Mouse (Mus musculus) left cerebral cortex, adult 18-20 months (tissue): ENCODE data around the gene Dgcr2. TPM values are rescaled to one million over a fixed set of nuclear protein-coding genes. Genes with fewer than 3 reads are reported as not detected.

Experiments
- DNase-seq, 2 experiments: peaks; one replicate each; pipeline ENCODE4 v3.0.0; 2021 to 2022; ENCODE audit warnings: low spot score in 2 of 2, mixed read lengths in 1 of 2
- total RNA-seq, 2 experiments: library from RNA; stranded (reverse); gene quantifications; 2 replicates each; pipeline ENCODE4 v1.2.3; 2021

Gene Dgcr2
- total RNA-seq, 2 experiments from 2014 or later: 99.4 to 102 TPM

DNA sequence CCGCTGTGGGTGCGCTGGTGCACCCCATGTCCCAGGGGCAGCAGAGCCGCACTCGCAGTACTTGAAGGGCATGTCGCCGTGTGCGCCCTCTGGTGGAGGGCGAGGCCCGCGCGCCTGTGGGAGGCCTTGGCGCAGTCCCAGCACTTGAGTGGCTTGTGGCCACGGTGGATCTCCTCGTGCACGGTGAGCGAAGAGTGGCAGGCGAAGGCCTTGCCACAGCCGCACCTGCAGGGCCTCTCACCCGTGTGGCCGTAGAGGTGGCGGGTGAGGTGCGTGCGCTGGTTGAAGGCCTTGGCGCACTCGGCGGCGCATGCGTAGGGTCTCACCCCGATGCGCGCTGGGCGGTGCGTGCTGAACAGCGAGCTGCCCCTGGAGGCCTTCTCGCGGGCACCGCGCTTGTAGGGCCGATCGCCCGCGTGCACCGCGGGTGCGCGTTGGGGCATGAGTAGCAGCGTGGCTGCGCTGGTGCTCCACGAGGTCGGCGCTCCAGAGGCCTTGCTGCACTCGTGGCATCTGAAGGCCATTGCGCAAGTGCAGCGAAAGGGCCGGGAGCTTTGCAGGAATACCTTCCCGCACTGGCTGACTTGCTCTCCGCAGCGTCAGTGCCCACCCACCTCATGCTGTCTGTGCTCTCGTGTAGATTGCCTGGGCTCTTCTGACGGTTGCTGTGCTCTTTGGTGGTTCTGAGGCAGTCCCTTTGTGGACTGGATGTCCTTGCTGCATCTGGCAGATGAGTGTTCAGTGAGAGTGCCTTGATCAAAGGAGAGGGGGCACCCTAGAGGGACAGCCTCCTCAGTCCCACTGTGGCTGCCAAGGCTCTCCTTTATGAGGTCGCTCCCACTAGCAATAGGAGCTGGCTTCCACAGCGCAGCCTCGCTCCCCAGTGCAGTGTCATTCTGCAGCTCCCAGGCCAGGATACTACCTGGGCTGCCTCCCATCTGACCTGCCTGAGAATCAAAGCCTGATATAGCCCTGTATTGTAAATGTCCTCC is 82.7 kb downstream of the Dgcr2 start:
- DNase-seq: peak; percentile 43 to 55

DNA sequence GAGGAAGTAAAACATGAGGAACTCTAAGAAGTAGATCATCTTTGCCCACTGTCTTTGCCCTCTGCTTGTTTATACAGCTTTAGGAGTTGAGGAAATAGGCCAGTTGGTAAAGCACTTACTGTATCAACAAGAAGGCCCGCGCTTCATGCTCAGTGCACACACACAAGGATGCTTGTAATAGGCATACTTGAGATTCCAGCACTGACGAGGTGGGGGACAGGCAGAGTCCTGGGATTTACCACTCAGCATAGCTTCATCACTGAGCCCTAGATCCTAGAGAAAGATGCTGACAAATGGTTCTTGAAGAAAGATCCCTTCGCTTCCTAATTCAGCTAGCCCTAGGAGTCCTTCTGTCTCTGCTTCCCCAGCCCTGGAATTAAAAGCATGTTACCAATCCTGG is 85.2 kb downstream of the Dgcr2 start:
- DNase-seq: no peak

DNA sequence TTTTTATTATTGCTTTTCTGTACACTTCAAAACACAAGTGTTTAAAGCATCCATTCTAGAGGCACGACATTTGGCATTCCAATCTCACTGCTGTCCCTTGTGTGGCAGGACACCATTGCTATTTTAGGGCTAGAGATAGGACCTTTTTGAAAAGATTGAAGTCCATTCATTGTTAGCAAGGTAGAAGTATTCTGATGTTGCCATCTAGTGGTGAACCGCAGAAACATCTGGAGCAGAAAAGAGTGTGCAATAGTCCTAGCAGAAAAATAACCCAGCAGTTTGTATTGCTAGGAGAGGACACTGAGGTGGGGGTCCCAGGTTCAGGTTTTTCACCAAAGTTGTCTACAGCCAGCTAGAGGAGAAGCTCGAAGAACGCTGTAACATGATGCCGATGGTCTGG is 86.2 kb downstream of the Dgcr2 start:
- DNase-seq: no peak

DNA sequence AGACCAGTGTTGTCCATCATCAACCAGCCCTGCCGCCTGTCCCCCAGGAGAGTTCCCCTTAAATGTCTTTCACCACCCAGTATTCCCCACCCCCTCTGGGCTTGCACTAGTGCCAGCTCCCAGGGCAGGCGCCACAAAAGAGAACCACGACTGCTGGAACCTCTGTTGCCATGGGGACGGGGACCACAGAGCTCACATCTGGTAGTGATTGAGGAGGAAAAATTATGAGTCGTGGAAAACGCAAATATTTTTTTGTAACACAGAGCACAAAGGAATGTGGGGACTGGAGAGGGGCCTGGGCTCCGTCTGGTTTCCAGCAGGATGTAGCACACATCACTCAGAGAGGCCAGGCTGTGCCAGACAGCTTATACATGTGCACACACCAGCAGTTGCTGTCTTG is 88.7 kb downstream of the Dgcr2 start:
- no peak for DNase-seq

DNA sequence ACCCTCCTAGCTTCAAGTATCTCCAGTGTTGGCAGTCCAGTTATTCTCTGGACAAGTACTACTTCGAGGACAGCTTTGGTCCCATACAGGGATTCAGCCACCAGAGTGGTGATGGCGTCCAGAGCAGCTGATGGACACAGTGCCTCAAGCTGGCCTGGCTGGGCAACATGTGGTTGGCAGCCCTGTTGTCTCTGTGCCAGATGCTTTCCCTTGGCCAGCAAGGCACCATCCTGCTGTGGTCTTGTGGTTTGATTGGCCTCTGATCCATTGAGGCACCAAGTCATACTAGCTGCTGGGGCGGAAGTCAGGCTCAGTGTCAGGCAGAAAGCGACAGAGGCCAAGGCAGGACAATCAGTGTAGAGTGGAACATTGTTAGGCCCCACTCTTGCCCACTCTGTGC is 89.2 kb downstream of the Dgcr2 start:
- no peak for DNase-seq

DNA sequence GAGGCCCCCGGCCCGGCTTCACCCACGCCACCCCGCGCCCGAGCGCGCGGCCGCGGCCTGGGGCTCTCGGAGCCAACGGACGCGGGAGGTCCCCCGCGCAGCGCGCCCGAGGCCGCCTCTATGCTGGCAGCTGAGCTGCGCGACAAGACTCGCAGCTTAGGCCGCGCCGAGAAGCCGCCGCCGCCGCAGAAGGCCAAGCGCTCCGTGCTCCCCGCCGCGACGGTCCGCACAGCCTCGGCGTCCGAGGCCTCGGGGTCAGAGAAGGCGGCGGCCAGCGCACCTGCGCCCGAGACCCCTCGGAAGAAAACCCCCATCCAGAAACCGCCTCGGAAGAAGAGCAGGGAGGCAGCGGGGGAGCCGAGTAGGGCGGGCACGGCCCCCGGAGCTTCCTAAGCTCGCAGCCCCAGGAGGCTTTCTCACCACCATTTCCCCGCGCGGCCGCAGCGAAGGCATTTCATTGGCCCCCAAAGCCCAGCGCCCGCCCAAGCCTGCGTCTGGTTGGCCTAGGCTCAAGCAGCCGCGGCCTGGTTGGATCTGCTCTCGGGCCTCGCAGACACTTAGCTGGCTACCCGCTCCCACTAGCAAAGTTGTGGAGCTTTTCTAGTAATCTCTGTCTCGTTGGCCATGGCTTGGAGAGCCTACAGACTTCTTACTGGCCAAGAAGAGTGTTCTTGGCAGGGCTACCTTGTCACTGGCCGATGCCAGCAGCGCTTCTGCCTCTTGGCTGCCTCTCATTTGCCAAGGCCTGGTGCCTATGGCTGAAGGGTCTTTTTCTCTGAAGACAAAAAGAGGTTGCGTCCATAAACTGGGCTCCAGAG is 91.0 kb downstream of the Dgcr2 start:
- peak; percentile 82 to 90 for DNase-seq

DNA sequence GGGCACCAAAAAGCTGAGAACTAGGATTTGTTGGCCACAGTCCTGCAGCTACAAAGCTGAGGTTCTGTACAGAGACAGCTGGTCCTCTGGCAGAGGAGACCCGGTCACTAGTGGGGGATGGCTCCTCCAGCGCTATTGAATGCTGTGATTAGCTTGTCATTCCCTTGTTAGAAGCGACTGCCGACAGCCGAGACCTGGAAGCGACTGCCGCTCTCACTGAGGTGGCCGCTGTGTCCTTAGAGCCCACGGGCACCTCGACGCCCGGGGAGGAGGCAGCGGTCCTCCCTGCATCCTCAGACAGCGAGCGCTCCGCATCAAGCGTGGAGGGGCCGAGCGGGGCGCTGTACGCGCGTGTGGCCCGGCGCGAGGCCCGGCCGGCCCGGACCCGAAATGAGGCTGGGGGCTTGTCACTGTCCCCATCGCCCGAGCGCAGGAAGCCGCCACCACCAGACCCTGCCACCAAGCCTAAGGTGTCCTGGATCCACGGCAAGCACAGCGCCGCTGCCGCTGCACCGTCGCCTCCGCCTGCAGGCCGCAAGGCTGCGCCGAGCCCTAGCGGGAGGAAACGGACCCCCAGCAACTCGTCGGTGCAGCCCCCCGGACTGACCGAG is 91.7 kb downstream of the Dgcr2 start:
- DNase-seq: no peak

DNA sequence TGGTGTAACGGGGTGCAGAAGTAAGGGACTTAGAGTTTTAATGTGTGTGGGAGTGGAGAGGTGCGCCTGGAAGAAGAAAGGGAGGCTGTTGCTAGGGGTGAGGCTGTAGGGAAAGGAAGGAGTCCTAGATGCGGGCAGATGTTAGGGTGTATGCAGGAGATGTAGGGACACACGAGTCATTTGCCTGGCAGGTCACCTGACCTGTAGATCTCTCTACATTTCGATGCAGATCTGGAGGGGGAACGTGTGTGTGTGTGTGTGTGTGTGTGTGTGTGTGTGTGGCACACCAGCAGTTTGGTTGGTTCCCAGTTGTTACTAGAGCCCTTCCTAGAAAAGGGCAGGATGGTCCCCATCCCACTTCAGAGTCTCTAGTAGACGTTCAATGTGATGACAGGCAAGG is 93.4 kb downstream of the Dgcr2 start:
- DNase-seq: no peak

DNA sequence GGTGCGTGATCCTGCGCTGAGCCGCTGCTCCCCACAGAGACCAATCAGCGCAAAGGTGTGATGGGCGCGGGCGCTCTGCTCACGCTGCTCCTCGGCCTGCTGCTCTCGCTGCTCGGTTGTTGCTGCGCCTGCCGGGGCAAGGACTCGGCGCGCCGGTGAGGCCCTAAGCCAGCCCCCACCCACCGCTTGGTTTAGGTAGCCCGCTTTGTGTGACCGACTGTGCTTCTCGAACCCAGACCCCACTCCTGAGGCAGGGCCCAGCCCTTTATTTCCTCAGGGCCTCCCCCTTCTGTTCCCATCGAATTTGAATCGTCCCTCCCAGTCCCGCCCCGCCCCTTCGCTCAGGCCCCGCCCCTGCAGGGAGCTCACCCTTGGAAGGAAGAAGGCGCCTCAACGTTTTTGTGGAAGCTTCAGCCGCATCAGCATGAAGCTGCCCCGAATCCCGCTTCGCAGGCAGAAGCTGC is 93.9 kb downstream of the Dgcr2 start:
- DNase-seq: no peak

DNA sequence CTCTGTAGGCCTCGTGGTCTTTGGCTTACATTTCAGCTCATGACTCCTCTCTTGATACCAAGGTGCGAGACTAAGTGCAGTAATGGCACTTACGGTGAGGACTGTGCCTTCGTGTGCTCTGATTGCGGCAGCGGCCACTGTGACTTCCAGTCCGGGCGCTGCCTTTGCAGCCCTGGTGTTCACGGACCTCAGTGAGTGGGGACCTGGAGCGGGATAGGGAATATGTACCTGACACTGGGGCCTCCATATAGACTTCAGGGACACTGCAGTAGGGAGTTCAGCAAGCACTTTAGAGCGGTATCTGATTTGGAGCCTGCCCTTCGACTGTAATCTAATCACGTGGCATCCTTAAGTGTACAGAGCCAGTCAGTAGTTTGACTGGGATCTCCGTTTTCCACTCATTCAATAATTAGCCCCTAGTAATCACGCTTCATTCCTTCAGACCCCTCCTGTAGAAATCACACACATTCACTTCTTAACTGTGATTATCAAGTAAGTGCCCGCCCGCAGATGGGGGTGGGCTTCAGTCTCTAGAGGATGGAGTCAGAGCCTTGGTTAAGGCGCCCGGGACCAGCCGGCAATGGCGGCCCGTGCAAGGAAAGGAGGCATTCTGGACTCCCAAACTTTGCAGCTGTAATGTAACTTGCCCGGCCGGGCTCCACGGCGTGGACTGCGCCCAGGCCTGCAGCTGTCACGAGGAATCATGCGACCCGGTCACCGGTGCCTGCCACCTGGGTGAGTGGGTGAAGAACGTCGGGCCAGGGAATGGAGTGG is 94.5 kb downstream of the Dgcr2 start:
- DNase-seq: no peak

DNA sequence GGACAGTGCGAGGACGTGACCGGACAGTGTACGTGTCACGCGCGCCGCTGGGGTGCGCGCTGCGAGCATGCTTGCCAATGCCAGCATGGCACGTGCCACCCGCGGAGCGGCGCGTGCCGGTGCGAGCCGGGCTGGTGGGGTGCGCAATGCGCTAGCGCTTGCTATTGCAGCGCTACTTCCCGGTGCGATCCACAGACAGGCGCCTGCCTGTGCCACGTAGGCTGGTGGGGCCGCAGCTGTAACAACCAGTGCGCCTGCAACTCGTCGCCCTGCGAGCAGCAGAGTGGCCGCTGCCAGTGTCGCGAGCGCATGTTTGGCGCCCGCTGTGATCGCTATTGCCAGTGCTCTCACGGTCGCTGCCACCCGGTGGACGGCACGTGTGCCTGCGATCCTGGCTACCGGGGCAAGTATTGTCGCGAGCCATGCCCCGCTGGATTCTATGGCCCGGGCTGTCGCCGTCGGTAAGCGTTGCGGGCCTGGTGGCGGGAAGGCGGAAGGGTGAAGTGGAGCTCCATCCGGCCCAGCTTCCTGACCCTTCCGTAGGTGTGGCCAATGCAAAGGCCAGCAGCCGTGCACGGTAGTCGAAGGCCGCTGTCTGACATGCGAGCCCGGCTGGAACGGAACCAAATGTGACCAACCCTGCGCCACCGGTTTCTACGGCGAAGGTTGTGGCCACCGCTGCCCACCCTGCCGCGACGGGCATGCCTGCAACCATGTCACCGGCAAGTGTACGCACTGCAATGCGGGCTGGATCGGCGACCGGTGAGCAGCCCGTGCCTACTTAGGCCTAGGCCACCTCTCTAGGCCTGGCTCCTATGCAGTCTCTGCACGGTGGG is 95.3 kb downstream of the Dgcr2 start:
- DNase-seq: peak; percentile 45 to 47

DNA sequence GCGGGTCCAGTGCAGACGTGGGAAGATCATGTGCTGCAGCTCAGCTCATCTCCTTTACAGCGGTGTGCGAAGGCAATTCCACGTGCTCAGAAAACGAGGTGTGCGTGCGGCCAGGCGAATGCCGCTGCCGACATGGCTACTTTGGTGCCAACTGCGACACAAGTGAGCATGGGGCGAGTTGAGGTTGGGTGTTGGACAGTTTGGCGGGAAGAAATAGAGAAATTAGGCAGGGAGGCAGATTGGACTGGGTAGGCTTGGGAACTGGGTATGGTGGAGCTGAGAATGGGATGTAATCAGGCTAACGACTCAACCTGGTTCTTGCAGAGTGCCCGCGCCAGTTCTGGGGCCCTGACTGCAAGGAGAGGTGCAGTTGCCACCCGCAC is 95.9 kb downstream of the Dgcr2 start:
- no peak for DNase-seq

DNA sequence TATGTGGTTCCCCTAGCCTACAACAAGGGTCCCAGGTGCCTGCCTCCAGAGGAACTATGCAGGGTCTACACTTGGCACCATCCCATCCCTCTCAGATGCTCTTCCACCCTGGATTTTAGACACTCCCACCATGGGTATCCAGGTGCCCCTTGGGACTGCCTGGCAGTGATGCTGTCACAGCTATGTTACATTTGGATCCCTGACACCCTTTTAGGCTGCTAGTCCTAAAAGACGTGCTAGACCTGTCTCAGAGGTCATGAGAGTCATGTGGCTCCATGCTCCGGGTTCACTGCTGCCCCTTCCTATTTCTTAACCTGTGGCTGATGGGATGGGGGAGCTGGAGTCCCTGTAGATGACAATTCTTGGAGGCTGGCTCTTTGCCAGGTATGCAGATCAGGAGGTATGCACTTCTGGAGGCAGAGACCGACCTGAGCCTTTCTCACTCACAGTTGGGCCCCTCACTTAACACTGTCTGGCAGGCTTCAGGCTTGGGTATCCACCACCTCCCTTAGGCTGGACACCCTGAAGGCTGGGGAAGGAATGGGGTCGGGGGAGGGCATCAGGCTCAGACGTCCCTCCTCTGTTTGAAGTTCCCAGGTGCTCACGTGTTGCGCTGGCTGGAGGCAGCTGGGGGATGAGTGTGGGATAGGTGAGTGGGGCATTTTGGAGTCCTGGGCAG is 96.4 kb downstream of the Dgcr2 start:
- no peak for DNase-seq

DNA sequence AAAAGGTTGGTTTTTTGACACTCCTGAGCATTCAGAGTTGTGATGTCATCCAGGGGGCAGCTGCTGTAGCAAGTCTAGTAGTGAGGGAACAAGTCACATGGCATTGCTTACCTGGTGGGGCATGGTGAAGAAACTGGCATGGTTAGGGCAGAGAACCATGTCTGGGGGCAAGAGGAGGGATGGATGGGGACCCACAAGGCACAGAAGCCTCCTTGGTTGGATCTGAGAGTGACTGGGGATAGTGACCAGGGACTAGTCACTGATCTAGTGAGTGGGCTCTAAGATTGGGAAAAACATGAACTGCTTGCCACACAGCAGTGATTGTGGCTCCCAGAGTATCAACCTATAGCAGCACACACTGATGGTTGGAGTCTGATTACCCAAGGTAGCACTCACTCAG is 98.8 kb downstream of the Dgcr2 start:
- no peak for DNase-seq

DNA sequence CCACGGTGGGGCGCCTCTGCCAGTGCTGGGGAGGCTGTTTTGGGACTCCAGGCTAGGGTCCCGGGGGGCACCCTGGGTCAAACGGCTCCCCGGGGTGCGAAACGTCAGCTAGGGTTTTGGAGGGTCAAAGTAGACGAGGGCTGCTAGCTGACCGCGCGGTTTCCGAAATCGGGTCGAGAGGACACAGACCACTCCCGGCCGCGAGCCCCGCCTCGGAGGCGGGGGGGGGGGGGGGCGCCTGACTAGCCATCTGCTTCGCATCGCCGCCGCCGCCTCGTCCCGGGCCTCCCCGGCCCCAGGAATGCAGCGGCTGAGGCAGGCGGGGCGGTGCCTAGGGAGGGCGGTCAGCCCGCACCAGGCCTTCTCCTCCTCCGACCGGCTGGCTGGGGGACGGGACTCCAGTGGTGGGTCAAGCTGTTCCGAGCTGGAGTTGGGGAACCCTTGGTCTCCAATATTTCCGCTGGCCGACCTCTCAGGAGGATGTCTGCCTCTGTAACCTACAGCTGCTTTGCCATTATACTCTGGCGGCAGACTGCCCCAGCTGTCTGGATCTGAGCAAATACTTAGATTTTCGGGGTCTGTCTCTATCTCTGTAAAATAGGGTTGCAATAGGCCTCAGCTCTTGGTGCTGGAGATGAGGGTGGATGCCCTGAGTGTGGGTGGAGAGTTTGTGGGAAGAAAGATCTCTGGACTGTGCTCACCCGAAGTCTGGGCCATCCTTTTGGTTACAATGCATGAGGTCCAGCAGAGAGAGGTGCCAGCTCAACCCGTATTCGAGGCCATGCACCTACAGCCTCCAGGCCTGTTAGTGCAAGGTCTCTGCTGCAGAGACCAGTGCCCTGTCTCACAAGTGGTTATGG is 99.8 kb downstream of the Dgcr2 start:
- no peak for DNase-seq

DNA sequence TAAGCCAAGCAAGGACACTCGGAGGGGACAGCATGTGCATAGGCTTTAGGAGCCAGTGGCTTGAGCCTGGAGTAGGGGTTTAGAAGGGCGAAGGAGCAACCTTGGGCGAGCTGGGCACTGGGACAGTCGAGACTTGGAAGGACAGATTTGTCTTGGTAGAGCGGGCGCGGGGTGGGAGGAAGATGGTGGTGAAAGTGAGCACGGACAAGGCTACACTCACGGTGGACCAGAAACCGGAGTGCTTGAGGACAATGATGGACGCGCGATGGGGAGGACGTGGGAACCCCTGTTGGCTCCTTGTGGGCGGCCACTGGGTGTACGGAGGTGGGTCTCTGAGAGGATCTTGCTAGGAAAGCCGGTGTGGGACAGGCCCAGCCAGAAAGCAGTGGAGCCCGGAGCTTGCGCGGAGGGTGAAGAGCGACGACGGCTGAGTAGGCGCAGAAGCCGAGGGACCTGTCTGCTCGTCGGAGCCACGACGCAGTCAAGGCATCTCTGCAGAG is 100.5 kb downstream of the Dgcr2 start:
- DNase-seq: no peak

DNA sequence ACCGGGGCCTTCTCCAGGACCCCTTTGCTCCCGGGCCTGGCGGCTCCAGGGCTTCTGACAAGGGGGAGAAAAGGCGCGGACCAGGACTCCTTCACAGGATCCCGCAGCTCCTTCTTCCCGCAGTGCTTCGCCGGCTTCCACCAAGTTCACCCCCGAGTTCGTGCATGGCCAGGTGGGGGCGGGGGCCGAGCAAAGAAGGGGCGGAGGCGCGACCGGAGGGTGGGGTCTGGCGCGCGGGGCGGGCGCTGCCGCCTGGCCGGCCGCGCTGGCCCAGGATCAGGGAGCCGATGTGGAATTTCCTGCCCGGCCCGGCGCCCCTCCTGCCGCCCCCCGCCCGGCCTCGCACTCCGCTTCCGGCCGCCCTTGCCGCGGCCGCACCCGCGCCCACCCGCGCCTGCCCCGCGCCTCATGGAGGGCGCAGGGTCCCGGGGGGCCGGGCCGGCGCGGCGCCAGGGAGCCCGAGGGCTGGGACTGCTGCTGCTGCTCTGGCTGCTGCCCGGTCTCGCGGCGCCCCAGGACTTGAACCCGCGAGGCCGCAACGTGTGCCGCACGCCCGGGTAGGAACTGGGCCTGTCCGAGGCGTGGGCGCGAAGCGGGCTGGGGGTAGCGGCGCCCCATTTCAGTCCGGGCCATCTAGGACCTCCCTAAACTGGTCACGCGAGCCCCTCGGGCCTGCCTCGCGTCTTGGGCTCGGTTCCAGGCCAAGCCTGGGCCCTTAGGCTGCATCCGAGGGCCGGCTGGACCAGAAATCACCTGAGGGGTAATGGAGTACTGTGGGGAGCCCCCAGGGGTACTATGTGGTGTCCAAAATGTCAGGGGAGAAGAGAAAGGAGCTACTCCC is 101.2 kb downstream of the Dgcr2 start, which contains the start of gene Scarf2:
Gene Scarf2, plus strand, starts transcription at position 312 of the 841 bp plus-strand sequence.
- DNase-seq: no peak
